Mouse (Mus musculus): ENCODE measurements around the gene Usp18. TPM values are rescaled to one million over a fixed set of nuclear protein-coding genes. Genes with fewer than 3 reads are reported as not detected.

Gene Usp18
- 6.3 and 7.1 TPM in 2 replicates for polyA plus RNA-seq (2015; fragmentation: Nextera tagmentation; extraction: Ambion mirVana)

DNA sequence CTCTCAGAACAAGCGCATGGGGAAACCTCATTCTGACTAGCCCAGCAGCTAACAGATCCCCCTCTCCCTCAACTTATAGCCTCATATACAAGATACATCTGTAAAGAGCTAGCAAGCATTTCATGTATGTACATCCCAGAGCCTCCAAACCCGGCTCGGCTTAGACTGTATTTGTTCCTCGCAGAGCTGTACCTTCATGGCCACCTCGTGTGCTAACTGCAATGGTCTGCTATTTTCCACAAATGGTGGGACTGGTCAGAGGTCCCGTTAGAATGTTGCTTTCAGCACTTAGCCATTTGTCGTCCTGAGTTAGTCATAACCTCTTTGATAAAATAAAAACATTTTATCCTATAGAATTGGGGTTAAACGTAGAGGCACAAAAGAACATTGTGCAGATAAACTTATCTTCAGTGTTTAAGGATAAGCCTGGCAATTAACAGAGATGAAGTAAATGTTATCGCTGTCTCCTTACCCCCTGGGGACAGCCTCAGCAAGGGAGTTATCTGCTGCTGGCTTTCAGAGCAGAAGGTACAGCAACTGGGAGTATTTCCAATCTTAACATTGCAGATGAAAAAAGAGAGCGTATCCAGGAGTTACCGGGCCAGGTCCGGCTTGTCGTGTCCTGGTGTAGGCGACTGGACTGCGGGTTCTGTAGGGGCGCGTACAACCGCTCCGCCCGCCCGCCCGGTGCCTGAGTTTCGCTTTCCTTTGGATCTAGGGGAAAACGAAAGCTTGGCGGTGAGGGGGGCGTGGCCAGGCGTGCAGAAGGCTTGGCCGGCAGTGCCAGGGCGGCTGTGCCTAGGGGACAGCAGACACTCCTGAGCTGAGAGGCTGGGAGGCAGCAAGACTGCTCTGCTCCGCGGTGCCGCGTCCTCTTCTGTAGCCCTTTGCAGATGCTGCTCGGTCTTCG is at the start of gene Usp18:
Gene Usp18, plus strand, starts transcription at position 780 of the 910 bp plus-strand sequence.
- Histone ChIP-seq H3K27me3 (no peaks in the 10 kb centered on the region), H3K9ac (peak within 1 kb of the TSS; percentile 68), H3K4me3 (replicated peaks) (peak within 1 kb of the TSS; percentile 65), H3K27ac (peak within 1 kb of the TSS; percentile 65), H3K36me3 (no peaks in the 10 kb centered on the region), H3K9me3 (replicated peaks) (no peaks in the 10 kb centered on the region), H3K4me2 (peak within 1 kb of the TSS; percentile 72), H3K4me1 (replicated peaks) (peaks cover 55% of the 10 kb centered on the region)
- ATAC-seq (ENCODE audit: low read depth) = peak; percentile 89
- peak; percentile 84 for DNase-seq
- WGBS (ENCODE audit: insufficient replicate concordance) = 3% methylated on average over 35 of the region's 35 CpGs

DNA sequence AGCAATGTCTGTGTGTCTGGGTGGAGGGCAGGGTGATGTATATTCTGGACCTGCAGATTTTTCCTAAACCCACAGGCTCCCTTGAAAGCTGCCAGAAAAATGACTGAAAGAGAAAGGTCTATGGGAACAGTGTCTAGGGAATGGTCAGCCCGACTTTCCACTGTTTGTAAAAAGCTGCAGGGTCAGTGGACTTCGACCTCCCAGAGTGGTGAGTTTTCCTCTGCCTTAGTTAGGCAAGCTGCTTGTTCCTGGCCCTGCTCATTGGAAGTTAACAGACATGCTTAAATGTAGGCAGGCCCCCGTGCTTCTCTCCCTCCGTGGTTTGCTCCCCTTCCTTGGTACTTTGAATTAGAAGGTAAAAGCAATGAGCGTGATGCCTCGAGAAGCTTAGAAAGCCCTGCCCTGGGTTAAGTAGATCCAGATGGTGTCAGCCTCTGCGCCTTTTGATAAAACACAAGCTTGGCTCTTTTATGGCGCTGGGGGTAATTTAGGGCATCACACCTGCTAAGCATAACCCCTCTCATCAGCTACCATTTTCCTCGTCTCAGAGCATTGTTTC is 47.8 kb upstream of the Usp18 start:
- Histone ChIP-seq H3K4me3 (replicated peaks) (no peak overlapping the region), H3K9ac (no peak overlapping the region), H3K4me2 (no peak overlapping the region), H3K27ac (peak overlapping the region; percentile 72), H3K36me3 (peaks cover 18% of the 10 kb centered on the region), H3K9me3 (replicated peaks) (no peaks in the 10 kb centered on the region), H3K27me3 (no peaks in the 10 kb centered on the region), H3K4me1 (replicated peaks) (peaks cover 5% of the 10 kb centered on the region; the same call in 1 of the 2 replicates)
- DNase-seq (no peak), ATAC-seq (ENCODE audit: low read depth) (peak; percentile 45; the same call in 1 of the 2 replicates)
- 56% methylated on average over 9 of the region's 9 CpGs for WGBS (ENCODE audit: insufficient replicate concordance)

DNA sequence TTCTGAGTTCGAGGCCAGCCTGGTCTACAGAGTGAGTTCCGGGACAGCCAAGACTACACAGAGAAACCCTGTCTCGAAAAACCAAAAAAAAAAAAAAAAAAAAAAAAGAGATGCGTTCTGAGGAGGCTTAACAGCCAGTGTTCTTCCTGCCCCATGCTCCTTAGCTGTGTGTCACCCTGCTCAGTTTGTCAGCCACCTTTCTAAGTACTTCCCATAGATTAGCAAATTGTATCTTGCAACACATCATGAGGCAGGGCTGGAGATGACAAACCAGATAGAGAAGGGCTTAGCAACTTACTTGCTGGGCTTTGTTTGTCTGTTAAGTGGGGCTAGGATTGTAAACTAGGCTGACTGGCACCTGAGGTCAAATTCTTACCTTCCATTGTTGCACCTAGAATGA is 45.2 kb upstream of the Usp18 start:
- ATAC-seq (ENCODE audit: low read depth) (no peak), DNase-seq (no peak)
- no peak overlapping the region for H3K9ac ChIP-seq
- H3K4me2 ChIP-seq = no peak overlapping the region
- peaks cover 5% of the 10 kb centered on the region; the same call in 1 of the 2 replicates for H3K4me1 ChIP-seq (replicated peaks)
- no peaks in the 10 kb centered on the region for H3K27me3 ChIP-seq
- 62% methylated on average over 4 of the region's 4 CpGs for whole genome bisulfite sequencing (ENCODE audit: insufficient replicate concordance)
- H3K36me3 ChIP-seq = peaks cover 4% of the 10 kb centered on the region; the same call in 1 of the 2 replicates
- no peak overlapping the region for H3K27ac ChIP-seq
- no peaks in the 10 kb centered on the region for H3K9me3 ChIP-seq (replicated peaks)
- H3K4me3 ChIP-seq (replicated peaks) = no peak overlapping the region

DNA sequence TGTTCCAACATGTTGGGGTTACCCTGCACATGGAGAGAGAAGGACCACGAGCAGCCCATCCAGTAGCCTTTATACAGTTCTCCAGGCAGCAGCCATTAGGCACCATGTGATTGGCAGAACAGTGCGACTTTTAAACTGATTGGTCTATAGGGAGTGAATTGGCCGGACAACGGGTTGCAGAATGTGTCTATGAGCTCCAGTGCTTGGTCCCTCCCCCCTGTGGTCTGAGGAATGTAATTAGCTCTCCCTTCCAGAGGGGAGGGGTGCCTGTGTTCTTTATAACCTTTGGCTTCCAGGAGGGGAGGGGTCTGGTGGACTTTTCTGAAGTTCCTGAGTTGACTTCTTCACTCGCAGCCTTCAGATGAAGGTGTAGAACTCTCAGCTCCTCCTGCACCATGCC is 43.7 kb upstream of the Usp18 start:
- no peaks in the 10 kb centered on the region for H3K9me3 ChIP-seq (replicated peaks)
- H3K4me1 ChIP-seq (replicated peaks) = peaks cover under 1% of the 10 kb centered on the region; the same call in 1 of the 2 replicates
- DNase-seq (no peak), ATAC-seq (ENCODE audit: low read depth) (no peak)
- no peak overlapping the region for H3K4me3 ChIP-seq (replicated peaks)
- no peak overlapping the region for H3K9ac ChIP-seq
- H3K27ac ChIP-seq = no peak overlapping the region
- 82% methylated on average over 5 of the region's 5 CpGs for WGBS (ENCODE audit: insufficient replicate concordance)
- H3K4me2 ChIP-seq = no peak overlapping the region
- H3K36me3 ChIP-seq = no peaks in the 10 kb centered on the region
- no peaks in the 10 kb centered on the region for H3K27me3 ChIP-seq

DNA sequence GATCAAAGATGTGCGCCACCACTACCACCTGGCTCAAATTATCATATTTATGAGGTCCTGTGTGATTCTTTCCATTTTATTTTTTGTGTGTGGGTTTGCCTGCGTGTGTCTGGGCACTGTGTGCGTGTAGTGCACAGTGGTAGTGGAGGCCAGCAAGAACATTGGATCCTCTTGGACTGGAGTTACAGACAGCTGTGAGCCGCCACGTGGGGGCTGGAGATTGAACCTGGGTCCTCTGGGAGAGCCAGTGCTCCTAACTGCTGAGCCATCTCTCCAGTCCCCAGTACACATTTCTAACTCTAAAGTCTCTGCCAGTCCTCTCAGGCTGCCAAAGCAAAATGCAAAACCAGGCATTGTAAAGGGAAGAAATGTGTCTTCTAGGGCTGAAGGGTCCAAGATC is 39.2 kb upstream of the Usp18 start:
- H3K9ac ChIP-seq = no peak overlapping the region
- H3K36me3 ChIP-seq = no peaks in the 10 kb centered on the region
- H3K4me3 ChIP-seq (replicated peaks) = no peak overlapping the region
- DNase-seq (no peak), ATAC-seq (ENCODE audit: low read depth) (no peak)
- peaks cover 25% of the 10 kb centered on the region for H3K27me3 ChIP-seq
- WGBS (ENCODE audit: insufficient replicate concordance) = 75% methylated on average over 5 of the region's 5 CpGs
- no peaks in the 10 kb centered on the region for H3K9me3 ChIP-seq (replicated peaks)
- peaks cover 12% of the 10 kb centered on the region for H3K4me1 ChIP-seq (replicated peaks)
- no peak overlapping the region for H3K27ac ChIP-seq
- no peak overlapping the region for H3K4me2 ChIP-seq

DNA sequence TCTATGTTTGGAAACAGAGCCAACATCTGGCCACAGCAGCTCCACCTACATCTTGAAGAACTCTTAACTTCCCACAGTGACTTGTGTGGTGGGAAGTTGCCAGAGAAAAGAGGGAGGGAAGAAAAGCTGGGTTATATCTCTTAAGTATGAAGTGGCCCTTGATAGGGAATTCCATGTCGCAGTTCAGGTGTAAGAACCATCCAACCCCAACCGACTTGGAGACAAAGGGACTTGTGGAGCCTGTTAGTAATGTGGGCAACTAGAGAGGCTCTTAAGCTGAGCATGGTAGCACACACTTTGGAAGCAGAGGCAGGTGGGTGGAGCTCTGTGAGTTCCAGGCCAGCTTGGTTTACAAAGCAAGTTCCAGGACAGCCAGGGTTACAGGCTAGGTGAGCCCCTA is 36.1 kb upstream of the Usp18 start:
- 68% methylated on average over 2 of the region's 2 CpGs for WGBS (ENCODE audit: insufficient replicate concordance)
- Histone ChIP-seq H3K4me1 (replicated peaks) (peaks cover 22% of the 10 kb centered on the region), H3K4me2 (no peak overlapping the region), H3K4me3 (replicated peaks) (no peak overlapping the region), H3K9ac (no peak overlapping the region), H3K27me3 (peaks cover 37% of the 10 kb centered on the region), H3K27ac (no peak overlapping the region), H3K36me3 (no peaks in the 10 kb centered on the region), H3K9me3 (replicated peaks) (no peaks in the 10 kb centered on the region)
- DNase-seq (no peak), ATAC-seq (ENCODE audit: low read depth) (no peak)

DNA sequence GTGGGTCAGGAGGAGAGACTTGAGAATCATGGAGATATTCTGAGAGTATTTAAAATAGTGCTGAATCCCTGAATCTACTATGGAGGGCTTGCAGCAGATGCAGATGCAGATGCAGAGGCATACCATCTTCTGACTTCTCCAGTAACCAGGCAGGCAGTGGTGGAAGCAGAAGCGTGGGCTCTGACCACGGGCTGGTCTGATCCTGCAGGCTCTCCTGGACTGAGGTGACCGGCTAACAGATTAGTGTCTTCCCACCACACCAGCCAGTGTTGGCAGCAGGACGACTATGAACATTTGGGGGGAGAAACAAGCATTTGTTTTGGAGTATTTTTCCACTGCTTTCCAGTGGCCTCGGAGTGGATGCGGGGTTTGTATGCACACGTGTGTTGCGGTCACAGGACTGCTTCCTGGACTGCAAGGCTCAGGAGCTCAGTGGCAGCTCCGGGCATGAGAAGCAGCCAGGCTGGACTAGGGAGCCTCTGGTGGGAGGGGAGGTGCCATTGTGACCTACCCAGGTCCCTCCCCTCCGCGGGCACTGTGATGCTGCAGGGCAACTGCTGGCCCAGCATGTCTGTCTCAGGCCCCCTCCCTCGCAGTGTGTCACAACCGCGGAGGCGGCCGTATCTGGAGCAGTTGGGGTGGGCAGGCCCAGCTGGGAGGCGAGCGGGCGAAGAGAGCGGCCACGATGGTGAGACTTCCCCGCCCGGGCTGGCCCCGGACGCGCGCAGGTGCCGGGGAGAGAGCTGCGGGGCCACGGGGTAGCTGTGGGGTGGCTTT is 35.4 kb upstream of the Usp18 start, which contains the start of gene Tuba8:
Gene Tuba8, plus strand, starts transcription at position 548 of the 777 bp plus-strand sequence.
- WGBS (ENCODE audit: insufficient replicate concordance) = 2% methylated on average over 30 of the region's 30 CpGs
- Histone ChIP-seq H3K9ac (peak within 1 kb of the TSS; percentile 40), H3K36me3 (no peaks in the 10 kb centered on the region), H3K4me1 (replicated peaks) (peaks cover 28% of the 10 kb centered on the region), H3K4me2 (peak within 1 kb of the TSS; percentile 60), H3K9me3 (replicated peaks) (no peaks in the 10 kb centered on the region), H3K27ac (no peak within 1 kb of the TSS), H3K4me3 (replicated peaks) (peak within 1 kb of the TSS; percentile 49), H3K27me3 (peaks cover 37% of the 10 kb centered on the region)
- ATAC-seq (ENCODE audit: low read depth) (peak; percentile 66), DNase-seq (peak; percentile 11)

DNA sequence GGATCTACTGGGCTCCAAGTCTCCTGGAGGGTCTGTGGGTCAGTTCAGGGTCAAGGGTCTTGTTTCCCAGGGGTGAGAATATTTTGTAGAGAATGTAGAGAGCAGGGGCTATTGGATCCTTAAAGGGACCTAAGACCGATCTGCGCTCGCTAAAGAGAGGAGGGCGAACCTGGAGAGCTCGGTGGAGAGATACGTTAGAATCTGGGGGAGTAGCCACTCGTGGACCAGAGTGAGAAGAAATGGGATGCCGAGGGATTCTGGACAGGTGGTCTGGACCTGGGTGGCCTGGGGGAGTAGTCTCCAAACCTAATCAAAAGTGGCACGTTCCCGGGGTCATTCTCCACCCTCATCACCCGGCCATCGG is 34.8 kb upstream of the Usp18 start:
- Histone ChIP-seq H3K4me3 (replicated peaks) (peak overlapping the region; percentile 49), H3K4me1 (replicated peaks) (peaks cover 32% of the 10 kb centered on the region), H3K9me3 (replicated peaks) (no peaks in the 10 kb centered on the region), H3K27ac (no peak overlapping the region), H3K9ac (peak overlapping the region; percentile 40), H3K27me3 (peaks cover 37% of the 10 kb centered on the region), H3K36me3 (no peaks in the 10 kb centered on the region), H3K4me2 (peak overlapping the region; percentile 60)
- DNase-seq = no peak
- WGBS (ENCODE audit: insufficient replicate concordance) = 1% methylated on average over 12 of the region's 12 CpGs
- ATAC-seq (ENCODE audit: low read depth) = no peak

DNA sequence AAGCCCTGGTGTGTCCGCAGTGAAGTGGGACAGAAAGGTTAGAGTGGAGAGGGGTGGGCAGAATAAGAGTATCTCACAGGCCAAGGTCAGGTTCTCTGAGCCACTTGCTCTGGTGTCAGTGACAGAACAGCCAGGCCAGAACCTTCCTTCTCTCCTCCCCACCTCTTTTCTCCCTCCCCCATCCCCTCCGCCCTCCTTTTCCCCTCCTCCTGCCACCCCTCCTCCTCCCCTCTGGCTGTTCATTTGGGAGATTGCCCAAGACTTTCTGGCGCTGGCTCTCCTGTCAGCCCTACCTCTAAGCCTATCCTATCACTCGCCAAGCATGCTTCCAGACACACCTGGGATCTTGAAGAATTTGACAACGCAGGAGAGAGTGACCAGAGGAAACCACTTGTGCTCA is 34.0 kb upstream of the Usp18 start:
- Histone ChIP-seq H3K4me2 (peak overlapping the region; percentile 60), H3K36me3 (no peaks in the 10 kb centered on the region), H3K9ac (peak overlapping the region; percentile 40; the same call in 1 of the 2 replicates), H3K27ac (no peak overlapping the region), H3K4me1 (replicated peaks) (peaks cover 37% of the 10 kb centered on the region), H3K9me3 (replicated peaks) (no peaks in the 10 kb centered on the region), H3K27me3 (peaks cover 37% of the 10 kb centered on the region), H3K4me3 (replicated peaks) (peak overlapping the region; percentile 49)
- DNase-seq (no peak), ATAC-seq (ENCODE audit: low read depth) (peak; percentile 30; the same call in 1 of the 2 replicates)
- 6% methylated on average over 5 of the region's 5 CpGs for WGBS (ENCODE audit: insufficient replicate concordance)

DNA sequence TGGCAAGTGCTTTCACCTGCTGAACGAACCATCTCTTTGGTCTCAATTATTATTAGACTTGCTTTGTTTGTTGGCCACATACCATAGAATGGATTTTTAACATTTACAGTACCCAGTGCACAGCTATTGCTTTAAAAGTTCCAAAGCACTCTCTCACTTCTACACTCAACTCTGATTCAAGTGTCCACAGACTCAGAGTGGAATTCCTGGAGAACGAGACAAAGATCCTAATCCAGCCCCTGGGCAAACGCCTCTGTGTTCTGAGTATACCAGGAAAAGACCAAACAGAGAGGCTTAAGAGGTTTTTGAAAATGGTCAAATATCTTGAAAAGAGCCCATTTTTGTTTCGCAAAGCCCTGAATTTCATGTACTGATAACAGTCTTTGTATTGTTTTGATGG is 32.7 kb upstream of the Usp18 start:
- H3K9ac ChIP-seq = no peak overlapping the region
- no peak overlapping the region for H3K4me2 ChIP-seq
- ATAC-seq (ENCODE audit: low read depth) (no peak), DNase-seq (no peak)
- peaks cover 48% of the 10 kb centered on the region for H3K4me1 ChIP-seq (replicated peaks)
- no peaks in the 10 kb centered on the region for H3K9me3 ChIP-seq (replicated peaks)
- peaks cover 37% of the 10 kb centered on the region for H3K27me3 ChIP-seq
- WGBS (ENCODE audit: insufficient replicate concordance) = 65% methylated on average over 4 of the region's 4 CpGs
- H3K27ac ChIP-seq = no peak overlapping the region
- H3K4me3 ChIP-seq (replicated peaks) = no peak overlapping the region
- no peaks in the 10 kb centered on the region for H3K36me3 ChIP-seq

DNA sequence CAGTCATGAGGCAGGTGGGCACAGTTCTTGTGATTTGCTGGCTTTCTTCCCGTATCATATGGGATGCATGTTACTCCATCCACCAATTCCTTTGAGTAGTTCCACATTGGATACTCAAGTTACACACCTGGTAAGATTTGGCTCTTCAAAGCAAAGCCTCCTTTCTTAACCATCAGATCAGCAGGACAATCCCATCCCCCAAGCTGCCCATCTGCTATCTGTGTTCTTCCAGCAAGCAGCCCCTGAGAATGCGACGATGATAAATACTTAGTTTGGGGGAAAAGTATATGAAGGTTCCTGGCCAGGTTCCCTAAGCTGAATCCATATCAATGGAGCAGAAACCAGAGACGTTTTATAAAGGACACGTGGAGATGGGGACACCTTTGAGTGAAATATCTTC is 31.5 kb upstream of the Usp18 start:
- no peaks in the 10 kb centered on the region for H3K36me3 ChIP-seq
- H3K27ac ChIP-seq = no peak overlapping the region
- no peaks in the 10 kb centered on the region for H3K9me3 ChIP-seq (replicated peaks)
- WGBS (ENCODE audit: insufficient replicate concordance) = 25% methylated on average over 5 of the region's 5 CpGs
- no peak overlapping the region for H3K4me2 ChIP-seq
- H3K27me3 ChIP-seq = peaks cover 35% of the 10 kb centered on the region
- H3K4me3 ChIP-seq (replicated peaks) = no peak overlapping the region
- no peak for DNase-seq
- H3K9ac ChIP-seq = no peak overlapping the region
- peaks cover 49% of the 10 kb centered on the region for H3K4me1 ChIP-seq (replicated peaks)
- no peak for ATAC-seq (ENCODE audit: low read depth)

Measured in liver, embryonic 13.5 days (tissue).